Mouse (Mus musculus): ENCODE results near the gene Trim62. TPM values are rescaled to one million over a fixed set of nuclear protein-coding genes. Genes with fewer than 3 reads are reported as not detected.
A peak's percentile ranks its signal among the peaks of the same experiment; 100 is the strongest.

Trim62 gene
- polyA plus RNA-seq, 1 experiment from 2014 or later: 7.1 TPM

GRCm38 (mm10) chr4:128900484-128900883, 17.1 kb downstream of the Trim62 start:
- no peaks in the 10 kb centered on the region for H3K27me3 ChIP-seq
- H3K36me3 ChIP-seq: peaks cover 26% of the 10 kb centered on the region
- H3K27ac ChIP-seq: peak overlapping the region; percentile 42; the same call in 1 of the 2 replicates
- no peak overlapping the region for H3K9ac ChIP-seq
- no peak for ATAC-seq (replicated peaks; ENCODE audit: low FRiP score)
- no peaks in the 10 kb centered on the region for H3K9me3 ChIP-seq (replicated peaks)
- no peak overlapping the region for H3K4me2 ChIP-seq
- H3K4me1 ChIP-seq: peaks cover 52% of the 10 kb centered on the region
- 82% methylated on average over 14 of the region's 14 CpGs for WGBS
- H3K4me3 ChIP-seq (replicated peaks): no peak overlapping the region

- Histone ChIP-seq H3K4me3 (replicated peaks) (no peak overlapping the region), H3K27me3 (no peaks in the 10 kb centered on the region), H3K4me2 (no peak overlapping the region), H3K9ac (no peak overlapping the region), H3K9me3 (replicated peaks) (no peaks in the 10 kb centered on the region), H3K36me3 (peaks cover 26% of the 10 kb centered on the region), H3K4me1 (peaks cover 69% of the 10 kb centered on the region), H3K27ac (no peak overlapping the region)
- ATAC-seq (replicated peaks; ENCODE audit: low FRiP score): no peak
- 78% methylated on average over 8 of the region's 8 CpGs for WGBS
These were observed 19.0 kb downstream of the Trim62 start for GRCm38 (mm10) chr4:128902390-128902789.

- no peaks in the 10 kb centered on the region for H3K9me3 ChIP-seq (replicated peaks)
- no peak overlapping the region for H3K4me2 ChIP-seq
- peak overlapping the region; percentile 73 for H3K27ac ChIP-seq
- H3K27me3 ChIP-seq: no peaks in the 10 kb centered on the region
- H3K9ac ChIP-seq: no peak overlapping the region
- H3K36me3 ChIP-seq: peaks cover 30% of the 10 kb centered on the region
- ATAC-seq (replicated peaks; ENCODE audit: low FRiP score): peak; percentile 19; the same call in 1 of the 2 replicates
- H3K4me3 ChIP-seq (replicated peaks): no peak overlapping the region
- WGBS: 41% methylated on average over 8 of the region's 8 CpGs
- peaks cover 56% of the 10 kb centered on the region for H3K4me1 ChIP-seq
These were observed 20.8 kb downstream of the Trim62 start for GRCm38 (mm10) chr4:128904035-128904800.

DNA sequence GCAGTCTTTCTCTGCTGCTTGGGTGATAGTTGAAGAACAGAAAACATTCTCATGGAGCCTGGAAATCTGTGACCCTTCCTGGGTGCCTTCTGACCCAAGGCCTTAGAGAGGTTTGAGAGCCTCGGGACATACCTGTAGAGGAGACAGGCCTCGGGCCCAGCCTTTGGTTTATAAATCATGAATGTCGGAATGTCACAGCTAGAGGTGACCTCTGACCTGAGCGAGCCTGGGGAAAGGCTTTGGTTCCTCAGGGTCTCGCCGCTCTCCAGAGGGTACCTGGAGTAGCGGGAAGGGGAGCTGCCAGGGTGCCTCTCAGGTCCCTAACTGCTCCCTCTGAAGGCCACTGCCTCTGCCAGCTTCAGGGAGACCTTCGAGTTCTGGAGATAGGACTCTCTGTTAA, 21.9 kb downstream of the Trim62 start:
- WGBS: 25% methylated on average over 8 of the region's 8 CpGs
- Histone ChIP-seq H3K4me2 (no peak overlapping the region), H3K4me3 (replicated peaks) (no peak overlapping the region), H3K4me1 (peaks cover 46% of the 10 kb centered on the region), H3K9me3 (replicated peaks) (no peaks in the 10 kb centered on the region), H3K27ac (peak overlapping the region; percentile 73; the same call in 1 of the 2 replicates), H3K36me3 (peaks cover 40% of the 10 kb centered on the region), H3K27me3 (no peaks in the 10 kb centered on the region), H3K9ac (no peak overlapping the region)
- ATAC-seq (replicated peaks; ENCODE audit: low FRiP score): no peak

DNA sequence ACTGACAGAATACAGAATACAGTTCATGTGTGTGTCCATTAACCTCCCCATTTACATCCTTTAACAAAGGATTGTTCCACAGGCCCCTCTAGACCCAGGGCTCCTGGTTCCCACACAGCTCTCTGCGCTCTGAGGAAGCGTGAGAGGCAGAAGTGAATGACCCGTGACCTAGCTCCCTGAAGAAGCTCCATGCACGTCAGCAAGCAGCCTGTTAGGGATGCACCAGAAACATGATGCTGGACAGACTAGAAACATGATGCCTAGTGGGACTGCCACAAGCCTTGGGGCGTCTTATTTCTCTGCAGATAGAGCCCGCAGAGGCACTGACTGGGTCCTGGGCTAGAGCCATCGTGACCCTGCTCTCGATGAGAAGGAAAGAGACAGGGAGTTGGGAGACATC, 23.4 kb downstream of the Trim62 start:
- peak; percentile 80 for ATAC-seq (replicated peaks; ENCODE audit: low FRiP score)

GRCm38 (mm10) chr4:128907238-128907968, 24.0 kb downstream of the Trim62 start:
- no peak overlapping the region for H3K4me2 ChIP-seq
- ATAC-seq (replicated peaks; ENCODE audit: low FRiP score): 0 out of 2 replicates have a peak, but pooled peaks have one; percentile 27
- no peak overlapping the region for H3K4me3 ChIP-seq (replicated peaks)
- H3K4me1 ChIP-seq: peaks cover 42% of the 10 kb centered on the region
- peak overlapping the region; percentile 48 for H3K27ac ChIP-seq
- H3K27me3 ChIP-seq: no peaks in the 10 kb centered on the region
- H3K9ac ChIP-seq: no peak overlapping the region
- no peaks in the 10 kb centered on the region for H3K9me3 ChIP-seq (replicated peaks)
- whole genome bisulfite sequencing: 66% methylated on average over 12 of the region's 12 CpGs
- H3K36me3 ChIP-seq: peaks cover 31% of the 10 kb centered on the region

More for the DNA sequence above, 23.4 kb downstream of the Trim62 start:
- no peak overlapping the region for H3K9ac ChIP-seq
- 41% methylated on average over 8 of the region's 8 CpGs for WGBS
- peaks cover 35% of the 10 kb centered on the region for H3K36me3 ChIP-seq
- no peaks in the 10 kb centered on the region for H3K27me3 ChIP-seq
- peak overlapping the region; percentile 48 for H3K27ac ChIP-seq
- no peaks in the 10 kb centered on the region for H3K9me3 ChIP-seq (replicated peaks)
- H3K4me1 ChIP-seq: peaks cover 42% of the 10 kb centered on the region
- H3K4me2 ChIP-seq: no peak overlapping the region
- H3K4me3 ChIP-seq (replicated peaks): no peak overlapping the region

DNA sequence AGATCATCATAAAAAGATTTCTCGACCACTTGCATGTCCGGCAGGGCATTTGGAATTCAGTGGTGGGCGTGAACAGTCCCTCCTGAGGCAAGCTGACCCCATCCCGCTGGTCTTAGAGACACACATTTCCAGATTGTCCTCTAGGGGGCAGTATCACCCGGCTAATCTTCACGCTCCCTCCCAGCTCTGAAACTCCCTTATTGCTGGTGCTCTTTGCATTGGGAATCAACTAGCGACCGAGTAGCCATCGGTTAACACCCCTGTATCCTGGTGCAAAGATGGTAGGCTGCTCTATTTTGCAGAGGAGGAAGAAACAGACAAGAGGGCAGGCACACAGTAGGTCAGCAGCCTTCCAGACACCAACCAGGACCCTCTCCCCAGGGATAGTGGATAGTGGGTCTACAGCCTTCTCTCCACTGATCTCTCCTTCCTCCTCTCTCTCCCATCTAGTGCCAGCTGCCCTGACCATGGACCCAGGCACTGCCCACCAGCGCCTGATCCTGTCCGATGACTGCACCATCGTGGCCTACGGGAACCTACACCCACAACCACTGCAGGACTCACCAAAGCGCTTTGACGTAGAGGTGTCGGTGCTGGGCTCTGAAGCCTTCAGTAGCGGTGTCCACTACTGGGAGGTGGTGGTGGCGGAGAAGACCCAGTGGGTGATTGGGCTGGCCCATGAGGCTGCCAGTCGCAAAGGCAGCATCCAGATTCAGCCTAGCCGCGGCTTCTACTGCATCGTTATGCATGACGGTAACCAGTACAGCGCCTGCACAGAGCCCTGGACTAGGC, 25.4 kb downstream of the Trim62 start:
- Histone ChIP-seq H3K9me3 (replicated peaks) (no peaks in the 10 kb centered on the region), H3K36me3 (peaks cover 18% of the 10 kb centered on the region), H3K27ac (no peak overlapping the region), H3K27me3 (no peaks in the 10 kb centered on the region), H3K9ac (no peak overlapping the region), H3K4me1 (peaks cover 39% of the 10 kb centered on the region), H3K4me2 (no peak overlapping the region), H3K4me3 (replicated peaks) (no peak overlapping the region)
- 65% methylated on average over 24 of the region's 24 CpGs for WGBS
- ATAC-seq (replicated peaks; ENCODE audit: low FRiP score): no peak

GRCm38 (mm10) chr4:128909378-128909831, 26.0 kb downstream of the Trim62 start:
- H3K27me3 ChIP-seq: no peaks in the 10 kb centered on the region
- no peak overlapping the region for H3K4me2 ChIP-seq
- H3K36me3 ChIP-seq: peaks cover 18% of the 10 kb centered on the region
- no peak overlapping the region for H3K9ac ChIP-seq
- no peak overlapping the region for H3K27ac ChIP-seq
- no peak overlapping the region for H3K4me3 ChIP-seq (replicated peaks)
- WGBS: 86% methylated on average over 14 of the region's 14 CpGs
- no peak for ATAC-seq (replicated peaks; ENCODE audit: low FRiP score)
- H3K4me1 ChIP-seq: peaks cover 33% of the 10 kb centered on the region
- no peaks in the 10 kb centered on the region for H3K9me3 ChIP-seq (replicated peaks)

GRCm38 (mm10) chr4:128910276-128911063, 27.1 kb downstream of the Trim62 start:
- 78% methylated on average over 8 of the region's 8 CpGs for WGBS
- H3K4me2 ChIP-seq: no peak overlapping the region
- no peak overlapping the region for H3K4me3 ChIP-seq (replicated peaks)
- peaks cover 18% of the 10 kb centered on the region for H3K36me3 ChIP-seq
- H3K4me1 ChIP-seq: peaks cover 22% of the 10 kb centered on the region
- ATAC-seq (replicated peaks; ENCODE audit: low FRiP score): no peak
- H3K27ac ChIP-seq: no peak overlapping the region
- H3K9me3 ChIP-seq (replicated peaks): no peaks in the 10 kb centered on the region
- no peak overlapping the region for H3K9ac ChIP-seq
- no peaks in the 10 kb centered on the region for H3K27me3 ChIP-seq

DNA sequence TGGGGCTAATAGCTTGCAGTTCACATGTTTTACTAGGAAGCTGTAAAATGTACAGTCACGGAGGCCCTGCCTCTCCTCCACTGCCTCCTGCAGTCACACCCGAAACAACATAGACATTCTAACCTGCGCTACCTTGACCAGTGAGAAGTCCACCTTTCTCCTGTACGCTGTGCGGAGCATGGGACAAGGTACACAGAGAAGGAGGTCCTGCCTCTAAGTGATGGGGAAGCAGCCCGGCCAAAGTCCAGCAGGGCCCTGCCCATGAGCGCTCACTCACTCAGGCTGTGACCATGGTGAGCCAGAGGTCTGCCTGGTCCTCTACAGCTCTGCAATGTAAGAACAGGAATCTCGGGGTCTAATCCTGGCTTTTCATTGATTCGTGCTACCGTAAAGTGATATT, 28.7 kb downstream of the Trim62 start:
- Histone ChIP-seq H3K4me1 (peaks cover 8% of the 10 kb centered on the region), H3K36me3 (peaks cover 18% of the 10 kb centered on the region), H3K27ac (no peak overlapping the region), H3K9ac (no peak overlapping the region), H3K27me3 (no peaks in the 10 kb centered on the region), H3K4me3 (replicated peaks) (no peak overlapping the region), H3K9me3 (replicated peaks) (no peaks in the 10 kb centered on the region), H3K4me2 (no peak overlapping the region)
- 90% methylated on average over 10 of the region's 10 CpGs for WGBS
- no peak for ATAC-seq (replicated peaks; ENCODE audit: low FRiP score)

DNA sequence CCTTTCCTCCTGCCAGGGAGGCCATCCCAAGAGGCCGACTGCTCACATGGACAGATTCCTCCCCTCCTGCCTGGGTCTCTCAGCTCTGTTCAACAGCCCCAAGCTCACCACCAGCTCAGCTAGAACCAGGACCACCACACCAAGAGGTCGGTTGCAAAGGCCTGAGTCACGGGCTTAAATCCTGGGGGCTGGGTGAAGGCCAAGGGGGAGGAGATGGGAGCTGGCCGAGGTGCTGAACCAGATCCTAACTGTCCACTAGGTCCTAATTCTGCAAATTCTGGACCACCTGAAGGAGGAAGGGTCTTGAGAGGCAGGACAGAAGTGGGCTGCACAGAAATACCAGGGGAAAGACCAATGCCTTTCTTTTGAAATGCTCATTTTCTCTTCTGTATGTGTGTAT, 30.4 kb downstream of the Trim62 start:
- H3K27me3 ChIP-seq: no peaks in the 10 kb centered on the region
- no peaks in the 10 kb centered on the region for H3K9me3 ChIP-seq (replicated peaks)
- H3K36me3 ChIP-seq: peaks cover 18% of the 10 kb centered on the region
- no peak for ATAC-seq (replicated peaks; ENCODE audit: low FRiP score)
- H3K4me1 ChIP-seq: peaks cover 9% of the 10 kb centered on the region
- H3K4me3 ChIP-seq (replicated peaks): no peak overlapping the region
- H3K9ac ChIP-seq: no peak overlapping the region
- H3K27ac ChIP-seq: no peak overlapping the region
- 26% methylated on average over 4 of the region's 4 CpGs for WGBS
- H3K4me2 ChIP-seq: no peak overlapping the region
